Mouse (Mus musculus): ENCODE measurements around the gene Serpinb8.

Serpinb8 gene

DNA sequence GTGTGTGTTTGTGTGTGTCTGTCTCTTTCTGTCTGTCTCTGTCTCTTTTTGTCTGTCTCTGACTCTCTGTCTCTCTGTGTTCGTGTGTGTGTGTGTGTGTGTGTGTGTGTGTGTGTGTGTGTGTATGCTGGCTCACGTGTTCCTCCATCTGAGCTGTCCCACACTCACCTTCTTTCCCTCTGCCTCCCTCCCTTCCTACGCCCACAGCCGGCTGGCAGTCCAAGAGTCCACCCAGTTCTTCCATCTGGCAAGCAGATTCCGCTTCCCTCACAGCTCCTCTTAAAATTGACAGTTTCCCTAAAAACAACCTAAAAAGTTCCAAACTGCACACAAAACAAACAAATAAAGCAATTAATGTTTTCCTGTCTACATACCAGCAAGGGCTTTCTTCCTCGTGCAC lies 55.3 kb downstream of the Serpinb8 start:
- DNase-seq (ENCODE audit: low spot score in 2 of 2): no peak

DNA sequence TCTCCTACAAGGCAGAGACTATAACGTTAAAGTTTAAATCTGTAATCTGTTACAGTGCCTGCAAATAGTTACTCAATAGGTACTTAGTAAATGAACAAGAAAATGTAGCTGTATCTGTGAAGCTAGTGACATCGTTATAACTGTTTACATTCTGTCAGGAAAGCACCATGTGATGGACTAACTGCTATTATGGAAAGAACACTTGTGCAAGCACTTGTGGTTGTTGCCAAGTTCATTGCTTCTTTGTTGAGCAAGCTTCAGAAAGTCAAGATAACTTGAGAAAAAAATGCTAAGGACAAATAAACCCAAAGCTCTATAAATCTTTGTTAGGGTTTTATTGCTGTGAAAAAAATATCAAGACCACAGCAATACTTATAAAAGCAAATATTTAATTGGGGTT lies 67.9 kb downstream of the Serpinb8 start:
- no peak for DNase-seq (ENCODE audit: low spot score in 2 of 2)

All from thymus, postnatal 10 days (tissue).